Mouse (Mus musculus) kidney, adult 2 months (tissue): ENCODE data around the gene Itfg1. TPM values are rescaled to one million over a fixed set of nuclear protein-coding genes. Genes with fewer than 3 reads are reported as not detected.
A peak's percentile ranks its signal among the peaks of the same experiment; 100 is the strongest.

ENCODE experiments used
- DNase-seq: peaks from one replicate; pipeline ENCODE4 v3.0.0; 2021
- H3K27ac ChIP-seq: fragments of 200-500 bp; 2 replicates; pipeline ENCODE4 v1.5.1; 2012; ENCODE audit warnings: low read depth, low read length, control low read depth, inconsistent platforms; ENCODE audit not compliant: insufficient read depth
- H3K27me3 ChIP-seq: fragments of 200-500 bp; replicated peaks from 2 replicates; pipeline ENCODE4 v1.6.1; 2012; ENCODE audit warnings: mild to moderate bottlenecking, moderate library complexity, low read length, inconsistent platforms; ENCODE audit not compliant: control insufficient read depth, insufficient read depth
- H3K36me3 ChIP-seq: fragments of 200-500 bp; 2 replicates; pipeline ENCODE4 v1.6.1; 2012; ENCODE audit warnings: mild to moderate bottlenecking, moderate library complexity, low read length, inconsistent platforms; ENCODE audit not compliant: control insufficient read depth, insufficient read depth
- H3K4me1 ChIP-seq: fragments of 200-500 bp; 2 replicates; pipeline ENCODE4 v1.6.1; 2011; ENCODE audit warnings: low read length; ENCODE audit not compliant: control insufficient read depth, insufficient read depth
- H3K4me3 ChIP-seq: fragments of 200-500 bp; 2 replicates; pipeline ENCODE4 v1.5.1; 2011; ENCODE audit warnings: mild to moderate bottlenecking, low read depth, low read length, control low read depth; ENCODE audit not compliant: insufficient read depth
- CTCF ChIP-seq: fragments of 200-500 bp; conservative IDR thresholded peaks from 2 replicates; pipeline ENCODE4 v1.5.1; 2011; ENCODE audit warnings: low read depth, mild to moderate bottlenecking, control low read depth, low read length, moderate library complexity, mixed read lengths; ENCODE audit not compliant: insufficient read depth, insufficient read length
- POLR2A ChIP-seq: fragments of 200-500 bp; IDR thresholded peaks from one replicate; pipeline ENCODE4 v1.6.1; 2011; ENCODE audit warnings: low read depth, low read length, control low read depth
- WGBS: fragments of 180-500 bp; shearing (Covaris S2); methylation state at CpG from one replicate; pipeline ENCODE4 v1.1.7; 2018; 5-methylcytosine and 5-hydroxymethylcytosine counted together
- polyA plus RNA-seq: library from polyadenylated mRNA; depleted of rRNA; stranded (reverse); fragments of >200 nt; gene quantifications from 2 replicates; pipeline ENCODE4 v1.2.3, GENCODE M21; 2012; rRNA removed

Gene Itfg1
- polyA plus RNA-seq, 1 experiment = 37.4 TPM

GRCm38 (mm10) chr8:85716696-85717095, 124.0 kb downstream of the Itfg1 start:
- 89% methylated on average over 4 of the region's 4 CpGs for WGBS
- Histone ChIP-seq H3K27ac (no peak overlapping the region), H3K4me1 (no peaks in the 10 kb centered on the region), H3K4me3 (no peak overlapping the region), H3K36me3 (no peaks in the 10 kb centered on the region; the same call in none of the 2 replicates), H3K27me3 (no peaks in the 10 kb centered on the region)
- TF ChIP-seq POLR2A (no peak), CTCF (no peak)
- no peak for DNase-seq

GRCm38 (mm10) chr8:85706988-85707387, 133.7 kb downstream of the Itfg1 start:
- WGBS = 89% methylated on average over 2 of the region's 2 CpGs
- Histone ChIP-seq H3K36me3 (no peaks in the 10 kb centered on the region), H3K27ac (no peak overlapping the region), H3K4me1 (no peaks in the 10 kb centered on the region), H3K27me3 (peaks cover 1% of the 10 kb centered on the region; the same call in 1 of the 2 replicates), H3K4me3 (no peak overlapping the region)
- TF ChIP-seq POLR2A (no peak), CTCF (no peak)
- DNase-seq = no peak

GRCm38 (mm10) chr8:85700751-85701351, 139.9 kb downstream of the Itfg1 start, which contains the start of gene Neto2:
Gene Neto2 (minus strand): TSS chr8:85700924.
- no peak within 1 kb of the TSS for H3K27ac ChIP-seq
- H3K36me3 ChIP-seq = no peaks in the 10 kb centered on the region
- 4% methylated on average over 46 of the region's 65 CpGs for WGBS
- TF ChIP-seq CTCF = no peak
- H3K4me1 ChIP-seq = 0 out of 2 replicates have a peak, but pooled peaks cover 3% of the 10 kb centered on the region
- peak within 1 kb of the TSS; percentile 63 for H3K4me3 ChIP-seq
- H3K27me3 ChIP-seq = peaks cover 3% of the 10 kb centered on the region; the same call in 1 of the 2 replicates
- peak; percentile 68 for DNase-seq

GRCm38 (mm10) chr8:85700101-85700750, 140.5 kb downstream of the Itfg1 start:
- Histone ChIP-seq H3K4me1 (0 out of 2 replicates have a peak, but pooled peaks cover 3% of the 10 kb centered on the region), H3K36me3 (no peaks in the 10 kb centered on the region), H3K27me3 (peaks cover 2% of the 10 kb centered on the region; the same call in 1 of the 2 replicates), H3K27ac (no peak overlapping the region), H3K4me3 (peak overlapping the region; percentile 63)
- TF ChIP-seq CTCF (peak; percentile 28; the same call in 1 of the 2 replicates), POLR2A (no peak)
- DNase-seq = peak; percentile 22
- WGBS = 1% methylated on average over 84 of the region's 84 CpGs

- no peak for TF ChIP-seq POLR2A
- TF ChIP-seq CTCF = peak; percentile 94
- Histone ChIP-seq H3K36me3 (no peaks in the 10 kb centered on the region), H3K4me3 (no peak overlapping the region), H3K27me3 (peaks cover 2% of the 10 kb centered on the region; the same call in 1 of the 2 replicates), H3K4me1 (0 out of 2 replicates have a peak, but pooled peaks cover 3% of the 10 kb centered on the region), H3K27ac (no peak overlapping the region)
- WGBS = under 1% methylated on average over 6 of the region's 6 CpGs
- peak; percentile 71 for DNase-seq
These were observed 141.7 kb downstream of the Itfg1 start for GRCm38 (mm10) chr8:85699051-85699450.

Other genes with a start within 250 kb of the Itfg1 start
- 0.09 and 0.14 TPM in 2 replicates for gene Neto2, start 140.0 kb downstream of the Itfg1 start, polyA plus RNA-seq
- gene Phkb, start within 50 bp of the Itfg1 start, polyA plus RNA-seq = 10.6 and 14.8 TPM in 2 replicates